Mouse (Mus musculus) kidney, embryonic 15.5 days (tissue): ENCODE measurements around the gene Olfr221. TPM values are rescaled to one million over a fixed set of nuclear protein-coding genes. Genes with fewer than 3 reads are reported as not detected.

Source experiments
- ATAC-seq: fragments of 200-750 bp; cut with Nextera tagmentation; replicated peaks from 2 replicates; pipeline ENCODE4 v1.8.0; 2017; ENCODE audit warnings: moderate TSS enrichment; ENCODE audit not compliant: low FRiP score
- H3K27ac ChIP-seq: fragments of 300-500 bp; sonication (generic); 2 replicates; pipeline ENCODE4 v1.5.1; 2015; ENCODE audit warnings: mild to moderate bottlenecking, inconsistent platforms
- H3K27me3 ChIP-seq: fragments of 300-500 bp; sonication (generic); 2 replicates; pipeline ENCODE4 v1.6.1; 2015; ENCODE audit warnings: inconsistent platforms
- H3K36me3 ChIP-seq: fragments of 300-500 bp; sonication (generic); 2 replicates; pipeline ENCODE4 v1.6.1; 2015; ENCODE audit warnings: inconsistent platforms
- H3K4me1 ChIP-seq: fragments of 300-500 bp; sonication (generic); 2 replicates; pipeline ENCODE4 v1.6.1; 2015; ENCODE audit warnings: inconsistent platforms
- H3K4me2 ChIP-seq: fragments of 300-500 bp; sonication (generic); 2 replicates; pipeline ENCODE4 v1.6.1; 2015; ENCODE audit warnings: moderate library complexity, mild to moderate bottlenecking, inconsistent platforms
- H3K4me3 ChIP-seq: fragments of 300-500 bp; sonication (generic); replicated peaks from 2 replicates; pipeline ENCODE4 v1.5.1; 2015; ENCODE audit warnings: mild to moderate bottlenecking, inconsistent platforms
- H3K9ac ChIP-seq: fragments of 300-500 bp; sonication (generic); 2 replicates; pipeline ENCODE4 v1.6.1; 2015; ENCODE audit warnings: mild to moderate bottlenecking, inconsistent platforms
- H3K9me3 ChIP-seq: fragments of 300-500 bp; sonication (generic); replicated peaks from 2 replicates; pipeline ENCODE4 v1.6.1; 2016; ENCODE audit warnings: inconsistent platforms
- WGBS: fragments of 180-500 bp; shearing (Covaris S2); methylation state at CpG from one replicate; pipeline ENCODE4 v1.1.7; 2015; ENCODE audit warnings: mixed read lengths; 5-methylcytosine and 5-hydroxymethylcytosine counted together
- polyA plus RNA-seq: library from polyadenylated mRNA; unstranded; fragments of >200 nt; fragmentation: Nextera tagmentation; extraction: Ambion mirVana; gene quantifications from 2 replicates; pipeline ENCODE4 v1.2.1, GENCODE M21; 2015

Gene Olfr221
- polyA plus RNA-seq, 1 experiment from 2014 or later: not detected

DNA sequence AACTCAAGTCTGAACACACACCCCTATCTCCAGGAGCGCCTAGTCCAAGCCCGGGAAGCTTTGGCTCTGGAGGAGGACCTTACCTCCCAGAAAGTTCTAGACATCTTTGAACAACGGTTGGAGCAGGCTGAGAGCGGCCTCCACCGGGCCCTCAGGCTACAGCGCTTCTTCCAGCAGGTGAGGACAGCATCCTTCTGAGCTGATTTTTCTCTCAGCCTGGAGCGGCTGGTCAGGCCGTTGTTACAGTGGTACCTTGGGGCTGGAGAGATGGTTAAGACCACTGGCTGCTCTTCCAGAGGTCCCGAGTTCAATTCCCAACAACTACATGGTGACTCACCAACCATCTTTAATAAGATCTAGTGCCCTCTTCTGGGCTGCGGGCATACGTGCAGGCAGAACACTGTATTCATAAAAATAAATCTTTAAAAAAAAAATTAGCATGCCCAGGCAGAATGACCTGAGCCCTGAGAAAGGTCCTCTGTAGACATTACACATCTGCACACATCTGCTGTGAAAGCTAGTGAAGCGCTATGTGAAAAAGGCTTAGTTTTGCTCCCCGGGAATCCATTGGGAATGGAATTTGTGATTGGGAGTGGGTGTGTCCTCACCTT lies 45.9 kb downstream of the Olfr221 start:
- H3K9ac ChIP-seq: no peak overlapping the region
- no peak overlapping the region for H3K4me2 ChIP-seq
- H3K9me3 ChIP-seq: no peaks in the 10 kb centered on the region
- peaks cover 95% of the 10 kb centered on the region for H3K36me3 ChIP-seq
- no peak overlapping the region for H3K27ac ChIP-seq
- 86% methylated on average over 13 of the region's 13 CpGs for WGBS
- no peaks in the 10 kb centered on the region for H3K27me3 ChIP-seq
- no peaks in the 10 kb centered on the region for H3K4me1 ChIP-seq
- H3K4me3 ChIP-seq: no peak overlapping the region
- 0 out of 2 replicates have a peak, but pooled peaks have one; percentile 5 for ATAC-seq

DNA sequence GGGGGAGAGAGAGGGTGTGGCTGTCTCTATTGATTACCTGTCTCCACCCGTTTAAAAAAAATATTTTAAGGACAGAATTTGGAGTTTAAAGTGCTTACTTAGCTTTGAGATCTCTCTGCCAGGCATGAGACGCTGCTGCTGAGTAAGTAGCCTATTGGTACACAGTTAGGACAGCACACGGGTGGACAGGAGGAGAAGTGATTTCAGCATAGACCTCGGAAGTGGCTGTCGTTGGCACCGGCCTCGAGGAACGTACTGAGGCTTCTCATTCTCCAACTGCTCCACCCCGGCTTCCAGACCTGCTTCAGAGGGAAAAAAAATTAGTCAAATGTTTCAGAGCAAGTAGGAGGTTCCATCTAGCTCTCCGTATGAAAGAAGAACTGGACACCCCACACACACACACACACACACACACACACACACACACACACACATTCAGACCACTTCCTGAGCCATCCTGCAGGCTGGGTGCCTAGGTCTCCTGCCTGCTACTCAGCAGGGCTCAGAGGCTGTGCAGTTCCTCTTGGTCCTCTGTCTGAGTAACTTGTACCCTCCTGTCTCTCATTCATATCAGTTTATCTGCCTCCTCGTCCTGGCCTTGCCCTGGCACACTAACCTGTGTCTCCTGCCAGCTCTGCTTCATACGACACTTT lies 46.9 kb downstream of the Olfr221 start:
- Histone ChIP-seq H3K36me3 (peaks cover 97% of the 10 kb centered on the region), H3K27ac (no peak overlapping the region), H3K9me3 (no peaks in the 10 kb centered on the region), H3K4me3 (no peak overlapping the region), H3K9ac (no peak overlapping the region), H3K4me2 (no peak overlapping the region), H3K4me1 (no peaks in the 10 kb centered on the region), H3K27me3 (no peaks in the 10 kb centered on the region)
- WGBS: 78% methylated on average over 12 of the region's 12 CpGs
- no peak for ATAC-seq

DNA sequence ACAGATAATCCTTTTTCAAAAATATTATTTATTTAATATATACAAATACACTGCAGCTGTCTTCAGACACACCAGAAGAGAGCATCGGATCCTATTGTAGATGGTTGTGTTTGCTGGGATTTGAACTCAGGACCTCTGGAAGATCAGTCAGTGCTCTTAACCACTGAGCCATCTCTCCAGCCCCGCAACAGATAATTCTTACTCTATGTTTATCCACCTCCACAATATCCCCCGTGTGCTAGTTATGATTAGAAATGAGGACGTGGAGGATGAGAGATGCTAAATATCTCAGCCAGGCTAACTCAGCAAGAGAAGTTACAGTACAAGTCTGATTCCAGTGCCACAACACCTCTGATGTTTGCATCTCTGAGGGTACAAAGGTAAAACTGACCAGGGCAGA lies 47.8 kb downstream of the Olfr221 start:
- WGBS: 89% methylated on average over 4 of the region's 4 CpGs
- H3K27ac ChIP-seq: no peak overlapping the region

DNA sequence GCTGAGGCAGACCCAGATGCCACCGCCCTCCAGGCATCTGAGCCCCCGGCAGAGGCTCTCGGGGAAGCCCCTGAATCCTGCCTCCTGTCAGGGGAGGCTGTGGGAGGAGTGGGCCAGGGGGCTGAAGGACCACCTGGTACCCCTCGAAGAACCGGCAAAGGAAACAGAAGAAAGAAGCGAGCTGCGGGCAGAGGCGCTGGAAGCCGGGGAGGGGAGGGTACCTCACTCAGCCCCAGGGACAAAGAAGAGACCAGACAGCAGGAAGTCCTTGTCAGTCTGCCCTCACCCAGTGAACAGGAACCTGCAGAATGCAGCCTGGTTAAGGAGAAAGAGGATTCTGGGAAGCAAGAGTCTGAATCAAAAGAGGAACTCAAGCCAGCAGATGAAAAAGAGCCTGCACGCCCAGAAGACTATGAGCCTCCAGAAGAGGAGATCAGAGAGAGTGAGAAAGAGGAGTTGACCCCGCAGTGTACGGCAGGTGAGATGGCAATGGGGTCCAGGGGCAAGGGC lies 52.7 kb downstream of the Olfr221 start:
- ATAC-seq: no peak
- Histone ChIP-seq H3K4me3 (no peak overlapping the region), H3K4me1 (peaks cover 44% of the 10 kb centered on the region), H3K27ac (no peak overlapping the region), H3K9ac (no peak overlapping the region), H3K9me3 (no peaks in the 10 kb centered on the region), H3K4me2 (no peak overlapping the region), H3K27me3 (no peaks in the 10 kb centered on the region), H3K36me3 (peaks cover 72% of the 10 kb centered on the region)
- WGBS: 71% methylated on average over 12 of the region's 12 CpGs

More for the DNA sequence above, 47.8 kb downstream of the Olfr221 start:
- Histone ChIP-seq H3K9ac (no peak overlapping the region), H3K4me2 (no peak overlapping the region), H3K27me3 (no peaks in the 10 kb centered on the region), H3K36me3 (peaks cover 97% of the 10 kb centered on the region), H3K4me3 (no peak overlapping the region), H3K4me1 (peaks cover 3% of the 10 kb centered on the region; the same call in 1 of the 2 replicates), H3K9me3 (no peaks in the 10 kb centered on the region)
- no peak for ATAC-seq

DNA sequence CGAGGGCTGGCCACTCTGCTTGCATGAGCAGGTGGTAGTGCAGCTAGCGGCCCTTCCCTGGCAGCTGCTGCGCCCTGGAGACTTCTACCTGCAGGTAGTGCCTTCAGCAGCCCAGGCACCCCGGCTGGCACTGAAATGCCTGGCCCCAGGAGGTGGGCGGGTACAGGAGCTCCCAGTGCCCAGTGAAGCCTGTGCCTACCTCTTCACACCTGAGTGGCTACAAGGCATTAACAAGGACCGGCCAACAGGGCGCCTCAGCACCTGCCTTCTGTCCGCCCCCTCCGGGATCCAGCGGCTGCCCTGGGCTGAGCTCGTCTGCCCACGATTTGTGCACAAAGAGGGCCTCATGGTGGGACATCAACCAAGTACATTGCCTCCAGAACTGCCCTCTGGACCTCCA lies 53.5 kb downstream of the Olfr221 start:
- Histone ChIP-seq H3K4me2 (no peak overlapping the region), H3K9ac (no peak overlapping the region), H3K27me3 (no peaks in the 10 kb centered on the region), H3K9me3 (no peaks in the 10 kb centered on the region), H3K4me3 (no peak overlapping the region), H3K4me1 (peaks cover 51% of the 10 kb centered on the region), H3K36me3 (peaks cover 64% of the 10 kb centered on the region), H3K27ac (no peak overlapping the region)
- ATAC-seq: 0 out of 2 replicates have a peak, but pooled peaks have one; percentile 10
- 56% methylated on average over 12 of the region's 12 CpGs for WGBS

DNA sequence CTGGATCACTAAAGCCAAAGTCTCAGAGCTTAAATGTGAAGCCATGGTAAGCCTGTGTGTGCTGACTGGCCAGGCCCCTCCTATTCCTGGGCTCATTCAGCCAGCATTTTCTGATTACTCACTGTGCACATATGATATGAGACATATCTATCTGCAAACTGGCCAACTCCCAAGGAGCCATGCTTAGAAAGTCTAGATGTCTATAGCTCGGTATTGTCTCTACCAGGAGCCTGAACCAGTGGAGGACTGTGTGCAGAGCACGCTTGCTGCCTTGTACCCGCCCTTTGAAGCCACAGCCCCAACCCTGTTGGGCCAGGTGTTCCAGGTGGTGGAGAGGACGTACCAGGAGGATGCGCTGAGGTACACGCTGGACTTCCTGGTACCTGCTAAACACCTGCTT lies 55.1 kb downstream of the Olfr221 start:
- no peak for ATAC-seq
- Histone ChIP-seq H3K4me3 (no peak overlapping the region), H3K9me3 (no peaks in the 10 kb centered on the region), H3K36me3 (peaks cover 51% of the 10 kb centered on the region), H3K27me3 (no peaks in the 10 kb centered on the region), H3K4me2 (no peak overlapping the region), H3K4me1 (peaks cover 54% of the 10 kb centered on the region), H3K27ac (no peak overlapping the region), H3K9ac (no peak overlapping the region)
- WGBS: 91% methylated on average over 6 of the region's 6 CpGs

DNA sequence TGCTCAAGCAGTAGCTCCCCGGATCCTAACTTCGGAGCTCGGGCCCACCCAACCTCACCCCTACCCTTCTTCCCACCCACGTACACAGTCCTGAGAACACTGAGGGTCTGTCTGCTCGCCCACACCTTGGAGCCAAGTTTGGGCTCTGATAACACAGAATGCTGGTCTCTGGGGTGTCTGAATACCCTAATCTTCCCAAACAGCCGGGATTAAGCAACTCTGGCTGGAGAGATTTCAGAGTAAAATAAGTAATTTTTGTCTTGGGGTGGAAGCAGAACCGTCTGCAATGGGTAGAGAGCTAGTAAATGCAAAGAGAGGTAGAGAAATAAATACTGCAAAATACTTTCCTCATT lies 56.1 kb downstream of the Olfr221 start:
- peak overlapping the region; percentile 72 for H3K9ac ChIP-seq
- H3K4me3 ChIP-seq: peak overlapping the region; percentile 62
- H3K4me2 ChIP-seq: peak overlapping the region; percentile 92
- H3K27me3 ChIP-seq: no peaks in the 10 kb centered on the region
- WGBS: 5% methylated on average over 7 of the region's 7 CpGs
- H3K4me1 ChIP-seq: peaks cover 54% of the 10 kb centered on the region
- H3K36me3 ChIP-seq: peaks cover 40% of the 10 kb centered on the region
- H3K9me3 ChIP-seq: no peaks in the 10 kb centered on the region
- no peak for ATAC-seq
- H3K27ac ChIP-seq: peak overlapping the region; percentile 96

DNA sequence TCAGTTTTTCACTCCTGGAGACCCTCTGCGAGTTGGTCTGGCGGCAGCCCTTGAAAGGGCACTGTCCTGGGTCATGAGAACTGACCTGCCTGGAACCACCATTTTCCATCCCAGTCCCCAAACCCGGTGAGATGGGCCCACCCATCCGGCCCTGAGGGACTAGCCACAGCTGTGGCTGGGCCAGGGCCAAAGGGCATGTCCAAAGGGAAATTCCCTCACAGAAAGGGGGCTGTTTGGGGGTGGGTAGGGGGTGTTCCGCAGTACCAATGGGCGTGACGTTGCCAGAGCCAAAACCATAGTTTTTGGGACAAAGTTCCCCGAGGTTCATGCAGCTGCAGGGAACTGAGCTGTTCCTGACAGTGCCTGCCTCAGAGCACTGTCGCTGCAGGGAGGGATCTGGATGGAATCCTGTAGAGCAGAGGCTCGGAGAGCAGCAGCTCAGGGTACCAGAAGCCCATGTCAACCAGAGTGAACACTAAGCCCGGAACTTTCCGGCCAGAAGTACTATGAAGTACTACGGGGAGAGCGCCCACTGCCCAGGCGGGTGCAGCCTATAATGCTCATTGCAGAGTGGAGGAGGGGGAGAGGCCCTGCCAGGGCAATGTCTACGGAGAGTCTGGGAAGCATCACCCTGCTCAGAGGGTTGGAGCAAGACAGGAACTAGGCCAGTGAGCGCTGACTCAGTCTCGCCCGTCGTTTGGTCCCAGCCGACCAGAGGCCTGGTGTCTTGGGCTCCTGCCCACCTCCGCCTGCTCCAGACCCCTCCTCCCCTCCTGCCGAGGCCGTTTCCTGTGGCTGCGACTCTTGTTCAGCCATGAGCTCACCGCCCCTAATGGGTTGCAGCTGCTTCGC lies 56.7 kb downstream of the Olfr221 start:
- no peaks in the 10 kb centered on the region for H3K27me3 ChIP-seq
- WGBS: under 1% methylated on average over 24 of the region's 27 CpGs

DNA sequence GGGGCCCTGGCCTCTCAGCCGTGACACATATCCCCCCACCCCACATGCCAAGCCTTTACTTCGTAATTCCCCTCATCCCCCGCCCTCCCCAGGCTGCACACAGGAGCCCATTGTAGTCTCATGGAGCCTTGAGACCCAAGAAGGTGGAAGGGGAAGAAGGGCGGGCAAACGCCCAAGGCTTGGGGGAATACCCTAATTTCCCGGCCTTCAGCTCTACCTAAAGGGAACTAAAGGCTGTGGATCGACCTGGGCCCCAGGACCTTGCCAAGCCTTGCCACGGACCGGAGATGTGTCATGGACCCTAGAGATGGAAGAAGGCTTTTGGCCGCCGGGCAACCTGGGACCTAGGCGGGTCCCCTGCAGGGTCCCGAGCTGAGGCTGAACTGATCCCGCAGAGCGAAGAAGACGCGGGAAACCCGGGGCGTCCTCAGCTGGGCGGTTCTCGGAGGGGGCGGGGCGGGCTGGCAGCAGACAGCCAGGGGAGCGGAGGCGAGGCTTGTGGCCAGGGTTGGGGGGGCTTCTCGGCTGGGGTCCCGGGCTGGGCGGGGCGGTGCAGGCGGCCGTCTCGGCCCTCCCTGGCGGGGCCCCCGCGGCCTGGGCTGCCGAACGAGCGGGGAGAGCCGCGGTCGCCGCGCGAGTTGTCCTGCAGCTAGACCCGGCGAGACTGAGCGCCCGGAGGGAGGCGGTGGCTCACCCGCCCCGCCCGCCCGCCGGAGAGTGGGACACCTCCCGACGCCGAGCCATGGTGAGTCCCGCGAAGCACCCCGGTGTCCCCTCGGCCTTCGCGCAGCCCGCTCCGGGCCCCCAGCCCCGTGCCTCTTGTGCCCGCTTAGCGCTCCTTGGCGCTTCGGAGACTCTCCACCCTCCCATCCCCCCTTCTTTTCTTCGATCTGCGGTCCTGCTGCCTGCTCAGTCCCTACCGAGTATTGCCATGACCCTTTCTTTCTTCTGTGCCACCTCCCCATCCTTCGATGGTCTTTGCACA lies 57.7 kb downstream of the Olfr221 start, which contains the start of gene Arhgef40:
Gene Arhgef40, plus strand, starts transcription at position 473 of the 985 bp plus-strand sequence.
- peaks cover 52% of the 10 kb centered on the region for H3K4me1 ChIP-seq
- H3K27me3 ChIP-seq: no peaks in the 10 kb centered on the region
- peak within 1 kb of the TSS; percentile 92 for H3K4me2 ChIP-seq
- no peaks in the 10 kb centered on the region for H3K9me3 ChIP-seq
- H3K9ac ChIP-seq: peak within 1 kb of the TSS; percentile 72
- H3K36me3 ChIP-seq: peaks cover 24% of the 10 kb centered on the region
- peak; percentile 88 for ATAC-seq
- H3K27ac ChIP-seq: peak within 1 kb of the TSS; percentile 96
- H3K4me3 ChIP-seq: peak within 1 kb of the TSS; percentile 62
- WGBS: under 1% methylated on average over 68 of the region's 74 CpGs

More for the DNA sequence above, 56.7 kb downstream of the Olfr221 start:
- ATAC-seq: peak; percentile 73
- Histone ChIP-seq H3K27ac (peak overlapping the region; percentile 96), H3K9ac (peak overlapping the region; percentile 72), H3K4me1 (peaks cover 54% of the 10 kb centered on the region), H3K4me3 (peak overlapping the region; percentile 62), H3K9me3 (no peaks in the 10 kb centered on the region), H3K4me2 (peak overlapping the region; percentile 92), H3K36me3 (peaks cover 34% of the 10 kb centered on the region)
